Mouse (Mus musculus) brain, embryonic 14.5 days (tissue): Measurements from ENCODE around the gene Tnfaip2.

Source experiments
- CTCF ChIP-seq: fragments of 200-500 bp; IDR thresholded peaks from 2 replicates; pipeline ENCODE4 v1.5.1; 2012; ENCODE audit warnings: inconsistent platforms, mild to moderate bottlenecking, moderate library complexity, borderline replicate concordance; ENCODE audit not compliant: insufficient read depth, insufficient read length; ENCODE audit errors: extremely low read depth
- POLR2A ChIP-seq: fragments of 200-500 bp; IDR thresholded peaks from 2 replicates; pipeline ENCODE4 v1.6.1; 2012; ENCODE audit warnings: mild to moderate bottlenecking, inconsistent platforms, borderline replicate concordance; ENCODE audit not compliant: poor library complexity, insufficient read depth, insufficient read length, severe bottlenecking; ENCODE audit errors: extremely low read depth

DNA sequence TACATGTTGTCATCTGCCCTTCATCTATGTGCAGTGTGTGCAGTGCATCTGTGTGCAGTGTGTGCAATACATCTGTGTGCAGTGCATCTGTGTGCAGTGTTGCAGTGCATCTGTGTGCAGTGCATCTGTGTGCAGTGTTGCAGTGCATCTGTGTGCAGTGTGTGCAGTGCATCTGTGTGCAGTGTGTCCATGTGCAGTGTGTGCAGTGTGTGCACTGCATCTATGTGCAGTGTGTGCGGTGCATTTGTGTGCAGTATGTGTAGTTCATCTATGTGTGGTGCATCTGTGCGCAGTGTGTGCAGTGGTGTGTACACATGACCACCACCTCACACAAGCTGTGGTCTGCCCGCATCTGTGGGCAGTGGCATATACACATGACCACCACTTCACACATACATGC is 24.1 kb downstream of the Tnfaip2 start:
- TF ChIP-seq CTCF (no peak), POLR2A (no peak)
